12 mouse cellular contexts compared by ENCODE assay signal in the genomic region with DNA sequence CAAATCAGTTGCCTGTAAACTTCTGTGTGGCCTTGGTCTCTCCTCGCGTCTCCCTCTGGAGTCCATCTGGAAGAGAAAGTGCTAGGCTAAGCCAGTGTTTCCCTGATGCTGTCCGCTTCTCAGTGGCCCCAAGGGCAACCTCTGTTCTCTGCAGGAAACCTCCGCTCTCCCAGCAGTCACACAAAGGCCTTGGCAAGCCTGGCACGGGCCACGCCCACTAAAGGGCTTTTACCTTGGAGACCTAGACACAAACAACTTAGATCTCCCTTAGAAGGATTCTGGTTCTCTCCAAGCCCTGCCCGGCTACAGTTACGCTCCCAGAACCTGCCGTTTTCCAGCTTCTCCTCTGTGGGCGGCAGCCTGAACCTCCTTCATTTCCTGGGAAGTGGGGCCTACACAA. TPM values are rescaled to one million over a fixed set of nuclear protein-coding genes. Genes with fewer than 3 reads are reported as not detected.
DNase-seq lines count a peak whose midpoint lies in the region; ATAC-seq and TF ChIP-seq lines count a peak whose summit lies in the region.
"Had no signal": no experiment of that assay in that cellular context is flagged by ENCODE, and none has a peak within 500 bp of the region (broad histone marks: within the 10 kb centered on the region; RNA-seq: fewer than 3 reads in every experiment).

No protein-coding gene starts in this region.

- no peaks in the 10 kb centered on the region for H3K9me3 ChIP-seq in embryonic facial prominence, embryonic 10.5 days
- H3K9me3 ChIP-seq in midbrain, embryonic 16.5 days (replicated peaks; ENCODE audit: control insufficient read depth, low read length, poor library complexity, severe bottlenecking) = no peaks in the 10 kb centered on the region

- intact Hi-C loops in heart, adult 2 months (cut with DNase I) = no loop called here

- H3K79me2 ChIP-seq in heart, adult 2 months (replicated peaks; ENCODE audit: control insufficient read depth, insufficient read depth, low read length) = no peaks in the 10 kb centered on the region

- peaks cover 2% of the 10 kb centered on the region; the same call in 1 of the 2 replicates for H3K4me1 ChIP-seq in heart, adult 2 months (ENCODE audit: control insufficient read depth, insufficient read depth, low read length)
- H3K4me1 ChIP-seq in embryonic facial prominence, embryonic 10.5 days = peaks cover 29% of the 10 kb centered on the region
- H3K4me1 ChIP-seq in midbrain, embryonic 16.5 days (ENCODE audit: control insufficient read depth, insufficient read depth, low read length) = peaks cover 6% of the 10 kb centered on the region; the same call in 1 of the 2 replicates

- no peak for TF ChIP-seq EP300 in heart, adult 2 months (IDR thresholded peaks at IDR 0.05; ENCODE audit: insufficient read depth, low read depth, low read length)

- 35% methylated on average over 10 of the region's 10 CpGs for WGBS in heart, adult 2 months
- 25% methylated on average over 10 of the region's 10 CpGs for WGBS in embryonic facial prominence, embryonic 10.5 days
- WGBS in midbrain, embryonic 16.5 days = 19% methylated on average over 10 of the region's 10 CpGs

- no peaks in the 10 kb centered on the region for H3K27me3 ChIP-seq in heart, adult 2 months (ENCODE audit: control insufficient read depth, insufficient read depth, low read length)
- H3K27me3 ChIP-seq in embryonic facial prominence, embryonic 10.5 days (replicated peaks; ENCODE audit: low read depth, poor library complexity, severe bottlenecking) = no peaks in the 10 kb centered on the region
- H3K27me3 ChIP-seq in midbrain, embryonic 16.5 days (ENCODE audit: control insufficient read depth, insufficient read depth, low read depth, low read length) = no peaks in the 10 kb centered on the region

- H3K9ac ChIP-seq in heart, adult 2 months (ENCODE audit: low read depth, low read length) = no peak overlapping the region; the same call in 1 of the 2 replicates
- H3K9ac ChIP-seq in midbrain, embryonic 16.5 days (ENCODE audit: low read depth, low read length) = no peak overlapping the region

- peak; percentile 54 for DNase-seq in heart, postnatal 4 days
- no peak for DNase-seq in heart, adult 2 months
- DNase-seq in ES-CJ7 (ENCODE audit: low read depth, low spot score) = peak; percentile 65
- DNase-seq in embryonic facial prominence, embryonic 10.5 days (ENCODE audit: low spot score) = no peak
- peak; percentile 72 to 84 for DNase-seq in lung, adult 18-20 months
- DNase-seq in spleen, postnatal 36 days (ENCODE audit: low spot score in 2 of 2) = no peak
- no peak for DNase-seq in right cerebral cortex, postnatal 14 days
- DNase-seq: left cerebral cortex, postnatal 4 days had no signal

- H3K36me3 ChIP-seq in heart, adult 2 months (ENCODE audit: control insufficient read depth, insufficient read depth, low read length) = no peaks in the 10 kb centered on the region
- H3K36me3 ChIP-seq in embryonic facial prominence, embryonic 10.5 days (replicated peaks) = no peaks in the 10 kb centered on the region
- H3K36me3 ChIP-seq in midbrain, embryonic 16.5 days (ENCODE audit: control insufficient read depth, insufficient read depth, low read length) = no peaks in the 10 kb centered on the region

- no peak overlapping the region for H3K27ac ChIP-seq in heart, adult 2 months
- H3K27ac ChIP-seq in embryonic facial prominence, embryonic 10.5 days (replicated peaks) = peak overlapping the region; percentile 68
- H3K27ac ChIP-seq in midbrain, embryonic 16.5 days (ENCODE audit: low read length) = no peak overlapping the region

- TF ChIP-seq CTCF in heart, adult 2 months (IDR thresholded peaks at IDR 0.05) = no peak

- H3K4me3 ChIP-seq in heart, adult 2 months = no peak overlapping the region
- no peak overlapping the region for H3K4me3 ChIP-seq in embryonic facial prominence, embryonic 10.5 days
- no peak overlapping the region for H3K4me3 ChIP-seq in midbrain, embryonic 16.5 days (ENCODE audit: low read depth, low read length)

- no peak for ATAC-seq in midbrain, embryonic 16.5 days

- no peak for TF ChIP-seq POLR2A in heart, adult 2 months (IDR thresholded peaks at IDR 0.05; ENCODE audit: insufficient read depth, low read depth, low read length)

- H3K4me2 ChIP-seq in midbrain, embryonic 16.5 days (ENCODE audit: low read length) = no peak overlapping the region

RNA-seq across cellular contexts. Expression of a gene that starts 5.0 kb away (rescaled TPM):
- total RNA-seq in heart, postnatal 4 days (2021) = not detected
- not detected for total RNA-seq in heart, adult 2 months (2021)
- not detected in 2 replicates for polyA plus RNA-seq in heart, adult 2 months (2012; rRNA removed)
- 0.24 TPM in 1 of 2 replicates, not detected in the other for polyA plus RNA-seq in embryonic facial prominence, embryonic 10.5 days (2016; fragmentation: Nextera tagmentation; extraction: Ambion mirVana)
- 0.11 TPM in 1 of 2 replicates, not detected in the other for polyA plus RNA-seq in midbrain, embryonic 16.5 days (2015; fragmentation: Nextera tagmentation; extraction: Ambion mirVana)
- total RNA-seq: heart, postnatal 14 days; MEL had no signal

RNA-seq across cellular contexts. Expression of a gene that starts 5.1 kb away (rescaled TPM):
- total RNA-seq in heart, postnatal 4 days (2021) = not detected
- not detected for total RNA-seq in heart, adult 2 months (2021)
- 0.12 and 0.18 TPM in 2 replicates for polyA plus RNA-seq in heart, adult 2 months (2012; rRNA removed)
- not detected in 2 replicates for polyA plus RNA-seq in embryonic facial prominence, embryonic 10.5 days (2016; fragmentation: Nextera tagmentation; extraction: Ambion mirVana)
- polyA plus RNA-seq in midbrain, embryonic 16.5 days (2015; fragmentation: Nextera tagmentation; extraction: Ambion mirVana) = not detected in 2 replicates
- total RNA-seq: heart, postnatal 14 days; left cerebral cortex, postnatal 4 days; MEL had no signal
- polyA plus RNA-seq: frontal cortex, adult 2 months had no signal

Comparison
In these comparisons a context has a peak if more than half of its experiments do, and no peak if none do; other contexts are left out.
1. DNase-seq: peak in heart, postnatal 4 days (single experiment), ES-CJ7 (single experiment) and lung, adult 18-20 months (2 of 2); none in heart, adult 2 months (0 of 2), embryonic facial prominence, embryonic 10.5 days (single experiment), spleen, postnatal 36 days (0 of 2) and right cerebral cortex, postnatal 14 days (single experiment).